Mouse (Mus musculus) gastrocnemius, adult 2 months (tissue): ENCODE data around the gene Ap5z1. TPM values are rescaled to one million over a fixed set of nuclear protein-coding genes. Genes with fewer than 3 reads are reported as not detected.

Source experiments
- DNase-seq: peaks from one replicate; pipeline ENCODE4 v3.0.0; 2022
- H3K27ac ChIP-seq: fragments of 200-600 bp; 2 replicates; pipeline ENCODE4 v1.8.1; 2022; ENCODE audit warnings: mild to moderate bottlenecking
- H3K4me3 ChIP-seq: fragments of 200-600 bp; 2 replicates; pipeline ENCODE4 v1.8.1; 2022; ENCODE audit warnings: mild to moderate bottlenecking, moderate library complexity
- CTCF ChIP-seq: fragments of 200-600 bp; IDR thresholded peaks from 2 replicates; pipeline ENCODE4 v1.8.1; 2022; ENCODE audit warnings: antibody characterized with exemption, mild to moderate bottlenecking, moderate library complexity
- intact Hi-C: fragments of 180-260 bp; cut with DNase I; formaldehyde crosslinking; loops from one replicate; pipeline ENCODE4 v1.15.1; 2025
- long read RNA-seq, 2 experiments: library from polyadenylated mRNA; stranded (forward); transcript quantifications; one replicate each; pipeline ENCODE4 v2.0.0; 2021
- total RNA-seq, 2 experiments: library from RNA; stranded (reverse); gene quantifications; 2 replicates each; pipeline ENCODE4 v1.2.3; 2021

Ap5z1 gene
- 1 to 10 TPM; 3.7 to 5.0 TPM for total RNA-seq
- long read RNA-seq, experiment 1, partial matches to known transcripts: 0 of 3 reads
- long read RNA-seq, experiment 1, other reads (novel, unspliced or antisense): 0 of 3 reads
- long read RNA-seq, experiment 2, partial matches to known transcripts: 1 of 4 reads
- long read RNA-seq, experiment 2, other reads (novel, unspliced or antisense): 1 of 4 reads

DNA sequence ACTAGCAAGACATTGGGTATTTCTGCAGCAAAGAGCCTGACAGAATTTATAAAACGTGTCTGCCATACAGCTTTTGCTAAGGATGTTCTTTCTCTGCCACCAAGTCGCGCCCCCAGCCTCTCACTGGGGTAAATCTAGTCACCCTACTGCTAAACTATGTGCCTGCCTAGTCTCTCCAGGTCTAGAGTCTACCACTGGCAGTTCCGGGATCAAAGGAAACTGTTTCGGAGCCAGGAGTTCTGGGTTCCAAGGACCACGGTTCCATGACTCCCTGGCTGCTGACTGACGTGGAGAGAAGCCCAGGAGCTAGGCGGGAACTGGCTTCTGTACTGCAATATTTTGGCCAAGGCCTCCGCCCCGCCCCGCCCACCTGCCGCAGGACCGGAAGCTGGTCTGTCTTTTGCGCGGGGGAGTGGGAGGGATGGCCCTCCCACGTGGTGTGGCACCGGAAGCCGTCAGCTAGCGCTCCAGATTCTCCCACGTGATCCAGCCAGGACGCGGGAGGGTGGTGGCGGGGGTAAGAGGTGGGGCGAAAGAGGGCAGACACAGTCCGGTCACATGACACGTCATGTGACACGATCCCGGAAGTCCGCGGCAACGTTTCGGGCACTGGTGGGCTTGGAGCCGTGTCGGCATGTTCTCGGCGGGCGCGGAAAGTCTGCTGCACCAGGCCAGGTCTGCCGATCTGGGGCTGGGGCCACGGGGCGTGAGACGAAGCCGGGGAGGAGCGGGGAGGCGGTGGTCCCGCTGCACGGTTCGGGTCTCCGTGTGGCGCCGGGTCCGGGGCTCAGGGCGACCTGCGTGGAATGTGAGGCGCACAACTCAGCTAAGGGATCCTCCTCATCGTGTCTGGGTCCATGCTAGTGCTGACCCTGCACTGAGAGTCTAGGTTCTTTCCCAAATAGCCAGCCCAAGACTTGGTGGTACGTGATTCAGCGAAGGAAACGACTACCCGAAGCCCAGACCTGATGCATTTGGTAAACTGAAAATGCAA lies at the start of gene Ap5z1:
Ap5z1 (plus strand) TSS at position 484 of the 994 bp plus-strand sequence.
- H3K27ac ChIP-seq: peak within 1 kb of the TSS; percentile 89
- intact Hi-C loops: no loop called here
- no peak for TF ChIP-seq CTCF
- DNase-seq: peak; percentile 97
- peak within 1 kb of the TSS; percentile 99 for H3K4me3 ChIP-seq

DNA sequence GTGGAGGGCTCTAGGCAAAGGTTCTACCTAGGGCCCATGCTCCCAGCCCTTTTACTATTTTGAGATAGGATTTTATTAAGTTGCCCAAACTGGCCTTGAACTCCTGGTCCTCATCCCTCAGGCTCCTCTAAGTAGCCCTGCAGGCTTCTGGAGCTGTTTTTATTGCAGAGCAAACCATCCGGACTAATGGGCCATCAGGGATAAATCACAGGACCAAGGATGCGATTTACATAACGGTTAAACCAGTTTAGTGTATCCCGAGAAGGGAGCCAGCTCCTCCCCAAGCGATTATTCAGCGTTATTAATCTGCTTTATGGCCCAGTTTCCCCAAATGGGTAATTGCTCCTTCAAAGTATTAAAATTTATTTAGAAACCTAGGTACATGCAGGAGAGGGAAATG lies 48.3 kb upstream of the Ap5z1 start:
- Histone ChIP-seq H3K4me3 (no peak overlapping the region), H3K27ac (peak overlapping the region; percentile 90)
- TF ChIP-seq CTCF: no peak
- DNase-seq: no peak
- intact Hi-C loops: no loop called here

DNA sequence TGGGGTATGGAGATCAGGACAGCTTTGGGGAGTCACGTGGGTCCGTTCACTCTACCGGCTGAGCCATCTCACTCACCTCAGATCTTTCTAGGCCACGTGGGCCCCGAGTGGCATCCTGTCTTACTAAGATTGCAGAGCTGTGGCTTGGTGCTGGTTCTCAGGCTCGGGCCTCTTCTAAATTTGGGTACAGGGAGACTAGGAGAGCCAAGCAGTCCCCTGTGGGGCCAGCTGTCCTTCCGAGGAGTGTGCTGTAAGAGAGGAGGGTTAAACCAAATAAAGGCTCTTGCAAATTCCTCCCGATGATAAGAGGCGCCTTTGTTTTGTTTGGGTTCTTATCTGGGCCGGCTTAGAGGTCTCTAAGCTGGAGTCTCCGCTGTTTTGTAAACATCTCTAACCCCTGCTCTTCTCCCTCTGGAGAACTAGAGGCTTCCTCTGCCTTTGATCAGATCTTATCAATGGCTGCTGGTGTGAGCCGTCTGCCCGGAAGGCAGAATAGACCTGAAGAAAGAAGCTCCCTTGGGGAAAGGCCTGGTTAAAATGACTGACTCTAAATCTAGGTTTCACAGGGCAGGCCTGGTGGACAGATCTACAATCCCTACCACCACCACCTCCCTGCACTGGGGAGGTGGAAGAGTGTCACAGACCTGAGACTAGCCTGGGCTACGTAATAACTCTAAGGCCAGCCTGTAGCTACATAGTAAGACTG lies 47.5 kb upstream of the Ap5z1 start:
- peak; percentile 76 for DNase-seq
- intact Hi-C loops: no loop called here
- Histone ChIP-seq H3K27ac (peak overlapping the region; percentile 90), H3K4me3 (peak overlapping the region; percentile 37)
- TF ChIP-seq CTCF: no peak

DNA sequence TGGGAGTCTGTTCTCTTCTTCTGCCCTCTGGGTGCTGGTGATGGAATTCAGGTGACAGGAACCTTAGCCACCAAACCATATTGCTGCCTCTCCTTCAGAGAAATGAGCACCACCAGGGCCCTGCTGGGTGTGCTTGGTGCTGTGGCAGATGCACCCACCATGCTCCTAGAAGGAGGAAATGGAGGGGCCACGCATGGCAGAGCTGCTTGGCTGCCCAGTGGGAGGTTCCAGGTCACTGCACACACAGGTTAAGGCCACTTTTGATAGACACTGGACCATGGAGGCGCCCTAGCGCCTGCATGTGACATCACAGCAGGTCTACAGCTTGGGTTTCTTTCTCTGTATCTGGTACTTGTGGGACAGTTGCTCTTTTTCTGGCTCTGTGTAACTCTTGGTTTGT lies 46.6 kb upstream of the Ap5z1 start:
- no peak overlapping the region for H3K4me3 ChIP-seq
- intact Hi-C loops: no loop called here
- no peak for DNase-seq
- TF ChIP-seq CTCF: no peak
- peak overlapping the region; percentile 90 for H3K27ac ChIP-seq

DNA sequence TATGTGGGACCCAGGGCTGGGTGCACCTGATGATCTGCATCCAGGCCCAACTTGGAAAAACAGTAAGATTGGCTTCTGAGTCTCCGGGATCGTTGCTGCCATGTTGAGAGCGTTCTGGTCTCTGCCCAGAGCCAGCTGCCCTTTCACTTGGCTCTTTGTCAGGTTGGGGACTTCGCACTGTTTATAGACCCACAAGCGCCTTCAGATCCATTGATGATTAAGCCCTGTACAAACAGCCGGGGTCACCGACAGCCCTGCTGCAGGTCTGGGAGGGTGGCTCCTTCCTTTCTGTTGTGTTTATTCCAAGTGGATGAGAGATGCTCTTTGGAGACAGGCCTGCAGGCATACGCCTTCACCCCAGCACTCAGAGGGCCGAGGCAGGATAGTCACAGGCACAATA lies 45.9 kb upstream of the Ap5z1 start:
- TF ChIP-seq CTCF: no peak
- no peak for DNase-seq
- intact Hi-C loops: no loop called here
- H3K4me3 ChIP-seq: no peak overlapping the region
- H3K27ac ChIP-seq: peak overlapping the region; percentile 90

DNA sequence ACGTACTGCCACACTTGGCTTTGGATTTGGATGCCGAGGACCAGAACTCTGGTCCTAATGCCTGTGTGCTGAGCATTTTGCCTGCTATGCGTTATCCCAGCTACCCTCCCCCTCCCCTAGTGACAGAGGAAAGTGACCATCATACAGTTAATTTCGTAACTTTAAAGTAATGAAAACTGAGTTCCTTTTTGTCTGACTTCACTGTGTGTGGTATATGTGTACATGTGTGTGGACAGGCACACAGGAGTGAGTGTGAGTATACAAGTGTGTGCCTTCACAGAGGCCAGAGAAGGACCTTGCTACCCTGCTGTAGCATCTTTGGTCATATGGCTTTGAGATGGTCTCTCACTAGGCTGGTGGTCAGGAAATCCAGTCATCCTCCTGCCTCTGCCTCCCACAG lies 45.3 kb upstream of the Ap5z1 start:
- intact Hi-C loops: no loop called here
- peak overlapping the region; percentile 90 for H3K27ac ChIP-seq
- TF ChIP-seq CTCF: no peak
- H3K4me3 ChIP-seq: no peak overlapping the region
- DNase-seq: no peak

DNA sequence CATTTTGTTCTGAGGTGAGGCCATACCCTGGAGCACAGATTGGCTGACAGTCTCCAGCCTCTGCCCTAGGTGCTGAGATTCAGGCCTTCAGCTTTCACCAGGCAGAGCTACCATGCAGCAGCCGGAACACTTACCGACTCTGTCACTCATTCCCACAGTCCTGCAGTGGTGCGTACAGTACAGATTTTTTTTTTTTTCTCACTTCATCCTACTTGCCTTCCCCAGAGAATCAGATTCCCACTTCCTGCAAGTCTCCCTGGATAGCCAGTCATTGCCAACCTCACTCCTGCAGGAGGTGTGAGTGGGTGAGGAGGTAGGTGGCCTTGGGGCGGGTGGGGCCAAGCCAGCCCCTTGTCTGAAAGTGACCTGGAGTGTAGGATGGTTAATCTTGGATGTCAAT lies 43.4 kb upstream of the Ap5z1 start:
- peak overlapping the region; percentile 72 for H3K27ac ChIP-seq
- TF ChIP-seq CTCF: no peak
- no peak overlapping the region for H3K4me3 ChIP-seq
- intact Hi-C loops: no loop called here
- no peak for DNase-seq

DNA sequence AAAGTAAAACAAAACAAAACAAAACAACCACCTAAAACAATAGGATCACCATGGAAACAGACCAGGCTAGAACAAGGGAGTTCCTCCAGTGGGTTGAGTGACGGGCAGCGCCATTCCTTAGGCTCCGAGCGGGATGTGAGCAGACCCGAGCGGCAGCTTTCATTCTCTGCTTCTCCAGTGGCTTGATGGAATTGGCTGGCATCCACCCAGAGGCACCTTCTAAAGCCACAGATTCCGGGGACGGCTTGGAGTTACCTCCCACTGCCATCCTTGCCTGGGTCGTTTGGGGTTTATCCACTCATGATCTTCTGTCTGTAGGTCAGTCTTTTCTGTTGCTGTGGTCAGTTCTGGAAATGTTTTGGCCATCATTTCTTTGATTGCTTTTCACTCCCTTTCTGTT lies 42.8 kb upstream of the Ap5z1 start:
- peak; percentile 55 for DNase-seq
- intact Hi-C loops: no loop called here
- Histone ChIP-seq H3K4me3 (peak overlapping the region; percentile 41), H3K27ac (peak overlapping the region; percentile 72)
- TF ChIP-seq CTCF: no peak

DNA sequence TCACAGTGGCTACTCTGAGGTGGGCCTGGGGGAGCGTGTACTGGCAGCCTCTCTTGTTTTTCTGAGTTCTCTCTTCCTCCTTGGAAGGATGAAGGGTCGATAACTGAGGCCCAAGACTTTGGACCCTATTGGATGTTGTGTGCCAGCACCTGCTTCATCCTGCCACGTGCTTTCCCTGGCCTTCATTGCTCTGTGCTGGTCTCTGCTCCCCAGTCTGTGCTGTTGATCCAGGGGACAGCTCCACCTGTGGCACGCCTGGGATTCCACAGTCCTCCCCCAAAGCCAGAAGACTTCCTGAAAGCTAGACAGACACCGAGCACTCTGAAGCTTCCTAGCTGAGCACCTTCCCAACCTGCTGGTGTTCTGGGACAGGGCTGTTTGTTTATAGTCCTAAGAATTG lies 41.9 kb upstream of the Ap5z1 start:
- H3K4me3 ChIP-seq: no peak overlapping the region
- no peak for DNase-seq
- H3K27ac ChIP-seq: peak overlapping the region; percentile 72
- no peak for TF ChIP-seq CTCF
- intact Hi-C loops: no loop called here

DNA sequence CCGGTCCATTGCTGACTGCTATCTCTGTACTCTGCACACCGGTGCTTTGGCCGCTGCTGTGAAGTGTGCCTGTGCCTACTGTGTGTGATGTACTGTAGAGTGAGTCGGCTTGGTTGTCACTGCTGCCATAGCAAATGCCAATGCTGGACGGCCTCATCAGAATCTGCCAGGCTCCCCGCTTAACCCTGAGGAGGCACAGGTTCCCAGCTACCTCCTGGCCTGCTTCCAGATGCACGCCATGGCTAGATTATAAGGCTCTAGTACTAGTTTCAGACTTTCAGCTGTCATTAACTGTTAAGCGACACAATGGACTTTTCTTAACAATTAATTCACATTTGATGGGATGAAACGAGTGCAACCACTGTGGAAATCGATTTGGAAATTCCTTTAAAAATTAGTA lies 40.6 kb upstream of the Ap5z1 start:
- intact Hi-C loops: no loop called here
- TF ChIP-seq CTCF: no peak
- DNase-seq: no peak
- no peak overlapping the region for H3K4me3 ChIP-seq
- H3K27ac ChIP-seq: peak overlapping the region; percentile 93; the same call in 1 of the 2 replicates

DNA sequence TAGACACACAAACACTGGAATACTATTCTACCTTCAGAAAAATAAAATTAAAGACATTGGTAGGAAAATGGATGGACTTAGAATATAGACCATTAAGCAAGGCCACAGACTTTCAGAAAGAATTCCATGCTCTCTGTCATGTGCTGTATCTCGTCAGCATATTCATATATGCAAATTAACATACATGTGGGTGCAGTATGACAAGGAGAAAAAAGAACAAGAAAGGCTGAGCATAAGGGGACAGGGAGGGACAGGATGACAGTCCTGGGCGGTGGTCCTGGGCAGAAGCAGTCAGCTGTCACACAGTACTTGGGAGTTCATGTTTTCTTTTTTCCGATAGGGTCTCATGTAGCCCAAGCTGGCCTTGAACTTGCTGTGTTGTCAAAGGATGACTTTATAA lies 40.0 kb upstream of the Ap5z1 start:
- TF ChIP-seq CTCF: no peak
- no peak overlapping the region for H3K4me3 ChIP-seq
- intact Hi-C loops: no loop called here
- H3K27ac ChIP-seq: peak overlapping the region; percentile 93
- no peak for DNase-seq

DNA sequence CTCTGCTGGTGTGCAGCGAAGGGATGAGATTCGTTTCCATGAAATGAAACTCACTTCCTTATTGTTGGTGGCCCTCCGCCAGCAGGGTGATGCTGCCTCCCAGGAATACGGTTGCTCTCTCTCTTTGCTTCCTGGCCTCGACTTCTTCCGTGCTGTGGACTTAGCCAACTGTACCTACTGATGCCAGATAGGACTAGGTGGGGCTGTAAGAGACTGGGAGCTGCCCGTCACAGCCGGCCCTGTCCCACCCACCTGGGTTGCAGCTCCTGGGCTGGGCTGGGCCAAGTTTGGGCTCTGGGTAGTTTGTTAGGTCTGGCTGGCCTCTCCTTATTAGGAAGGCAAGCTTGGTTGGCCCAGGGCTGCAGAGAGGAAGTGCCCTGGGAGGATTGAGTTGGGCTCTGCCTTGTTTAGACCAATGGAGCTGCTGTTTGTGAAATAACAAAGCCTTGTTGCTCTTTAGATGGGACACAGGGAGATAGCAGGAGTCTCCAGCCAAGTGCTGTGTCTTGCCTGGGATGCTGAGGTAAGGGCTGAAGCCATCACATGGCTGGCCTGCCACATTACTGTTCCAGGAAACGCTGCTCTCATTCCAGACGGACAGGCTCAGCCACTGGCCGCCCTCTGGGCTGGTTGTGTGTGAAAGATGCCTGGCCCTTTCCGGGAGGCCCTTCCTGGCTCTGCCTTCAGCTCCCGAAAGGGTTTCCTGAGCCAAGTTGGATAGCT lies 39.0 kb upstream of the Ap5z1 start:
- intact Hi-C loops: no loop called here
- H3K4me3 ChIP-seq: peak overlapping the region; percentile 61
- DNase-seq: peak; percentile 90
- TF ChIP-seq CTCF: no peak
- peak overlapping the region; percentile 93 for H3K27ac ChIP-seq
